Mouse (Mus musculus) CH12.LX (cell line): Measurements from ENCODE around the gene Shpk. TPM values are rescaled to one million over a fixed set of nuclear protein-coding genes. Genes with fewer than 3 reads are reported as not detected.

Source experiments
- DNase-seq: peaks from one replicate; pipeline ENCODE4 v3.0.0-alpha.2; 2013; ENCODE audit errors: extremely low read depth
- H3K27ac ChIP-seq: 2 replicates; pipeline ENCODE4 v1.5.1; 2012; ENCODE audit warnings: low read depth, mild to moderate bottlenecking, control low read depth, moderate library complexity; ENCODE audit not compliant: insufficient read depth
- H3K27me3 ChIP-seq: replicated peaks from 2 replicates; pipeline ENCODE3; 2012; ENCODE audit warnings: inconsistent platforms
- H3K36me3 ChIP-seq, 2 experiments: replicated peaks in 1 of 2; 2 replicates each; pipeline versions ENCODE3 to v1.6.1; 2012; ENCODE audit warnings: inconsistent platforms in 1 of 2, low read length in 1 of 2, mild to moderate bottlenecking in 1 of 2, mixed read lengths in 1 of 2, moderate library complexity in 1 of 2; ENCODE audit not compliant: control insufficient read depth in 1 of 2, insufficient read depth in 1 of 2
- H3K4me1 ChIP-seq, 2 experiments: 2 replicates each; pipeline ENCODE4 v1.6.1; 2012; ENCODE audit warnings: inconsistent platforms in 1 of 2, moderate library complexity in 1 of 2; ENCODE audit not compliant: insufficient read depth in 2 of 2, control insufficient read depth in 1 of 2
- H3K4me2 ChIP-seq: 2 replicates; pipeline ENCODE4 v1.6.1; 2012; ENCODE audit warnings: low read depth, mild to moderate bottlenecking, control low read depth; ENCODE audit not compliant: poor library complexity, insufficient read depth, severe bottlenecking
- H3K4me3 ChIP-seq, 3 experiments: fragments of 150-350 bp in 1 of 3; sonication (generic) in 1 of 3; replicated peaks in 1 of 3; 2 replicates each; pipeline versions ENCODE3 to v1.5.1; 2011 to 2012; ENCODE audit warnings: low read depth in 2 of 3, low read length in 2 of 3, mild to moderate bottlenecking in 2 of 3, moderate library complexity in 2 of 3, control low read depth in 1 of 3, improper control_type of control experiment in 1 of 3, inconsistent platforms in 1 of 3, mixed read lengths in 1 of 3; ENCODE audit not compliant: poor library complexity in 1 of 3
- H3K79me2 ChIP-seq: replicated peaks from 2 replicates; pipeline ENCODE4 v1.6.1; 2012; ENCODE audit warnings: mild to moderate bottlenecking, moderate library complexity; ENCODE audit not compliant: control insufficient read depth, poor library complexity, insufficient read depth, severe bottlenecking; ENCODE audit errors: extremely low read depth
- H3K9ac ChIP-seq: 2 replicates; pipeline ENCODE4 v1.6.1; 2012; ENCODE audit warnings: low read depth, mild to moderate bottlenecking, control low read depth, moderate library complexity; ENCODE audit not compliant: insufficient read depth
- H3K9me3 ChIP-seq: replicated peaks from 2 replicates; pipeline ENCODE3; 2012; ENCODE audit warnings: low read length, inconsistent platforms, mixed read lengths
- BHLHE40 ChIP-seq: IDR thresholded peaks from 2 replicates; pipeline ENCODE4 v1.6.1; 2011; ENCODE audit warnings: mild to moderate bottlenecking, low read depth, low read length, improper control_type of control experiment
- CHD1 ChIP-seq: IDR thresholded peaks from 2 replicates; pipeline ENCODE4 v1.6.1; 2012; ENCODE audit warnings: low read depth, low read length, improper control_type of control experiment, inconsistent platforms
- CHD2 ChIP-seq: IDR thresholded peaks from 2 replicates; pipeline ENCODE4 v1.6.1; 2011; ENCODE audit warnings: low read length, improper control_type of control experiment
- ELF1 ChIP-seq: IDR thresholded peaks from 2 replicates; pipeline ENCODE4 v1.6.1; 2014; ENCODE audit warnings: low read depth, mild to moderate bottlenecking, inconsistent platforms, low read length, improper control_type of control experiment
- EP300 ChIP-seq: IDR thresholded peaks from 2 replicates; pipeline ENCODE4 v1.6.1; 2011; ENCODE audit warnings: low read length, improper control_type of control experiment
- ETS1 ChIP-seq: conservative IDR thresholded peaks from 2 replicates; pipeline ENCODE4 v1.6.1; 2012; ENCODE audit warnings: low read depth, mild to moderate bottlenecking, inconsistent platforms, low read length, improper control_type of control experiment, moderate library complexity
- GABPA ChIP-seq: IDR thresholded peaks from 2 replicates; pipeline ENCODE4 v1.6.1; 2012; ENCODE audit warnings: low read depth, low read length, improper control_type of control experiment, inconsistent platforms; ENCODE audit not compliant: insufficient replicate concordance
- HCFC1 ChIP-seq: IDR thresholded peaks from 2 replicates; pipeline ENCODE4 v1.6.1; 2012; ENCODE audit warnings: low read depth, mild to moderate bottlenecking, inconsistent platforms, low read length, improper control_type of control experiment
- JUN ChIP-seq: IDR thresholded peaks from 2 replicates; pipeline ENCODE4 v1.6.1; 2011; ENCODE audit warnings: low read depth, mild to moderate bottlenecking, low read length, improper control_type of control experiment, moderate library complexity; ENCODE audit not compliant: insufficient read depth
- KAT2A ChIP-seq: IDR thresholded peaks from 2 replicates; pipeline ENCODE4 v1.6.1; 2012; ENCODE audit warnings: low read length, improper control_type of control experiment, inconsistent platforms; ENCODE audit not compliant: insufficient replicate concordance
- MAX ChIP-seq: IDR thresholded peaks from 2 replicates; pipeline ENCODE4 v1.6.1; 2011; ENCODE audit warnings: low read length, improper control_type of control experiment
- MAZ ChIP-seq: IDR thresholded peaks from 2 replicates; pipeline ENCODE4 v1.6.1; 2012; ENCODE audit warnings: low read depth, mild to moderate bottlenecking, inconsistent platforms, low read length, improper control_type of control experiment, moderate library complexity
- MEF2A ChIP-seq: IDR thresholded peaks from 2 replicates; pipeline ENCODE4 v1.6.1; 2014; ENCODE audit warnings: low read depth, mild to moderate bottlenecking, inconsistent platforms, low read length, improper control_type of control experiment, borderline replicate concordance
- MXI1 ChIP-seq: IDR thresholded peaks from 2 replicates; pipeline ENCODE4 v1.6.1; 2011; ENCODE audit warnings: mild to moderate bottlenecking, low read depth, low read length, improper control_type of control experiment
- MYC ChIP-seq: IDR thresholded peaks from 2 replicates; pipeline ENCODE4 v1.6.1; 2011; ENCODE audit warnings: low read depth, mild to moderate bottlenecking, improper control_type of control experiment, low read length
- NELFE ChIP-seq: IDR thresholded peaks from 2 replicates; pipeline ENCODE4 v1.6.1; 2011; ENCODE audit warnings: low read depth, low read length, improper control_type of control experiment
- NRF1 ChIP-seq: IDR thresholded peaks from 2 replicates; pipeline ENCODE4 v1.6.1; 2014; ENCODE audit warnings: low read depth, mild to moderate bottlenecking, inconsistent platforms, low read length, improper control_type of control experiment, moderate library complexity
- PAX5 ChIP-seq: IDR thresholded peaks from 2 replicates; pipeline ENCODE4 v1.6.1; 2012; ENCODE audit warnings: low read length, inconsistent platforms, mixed read lengths
- POLR2A ChIP-seq: IDR thresholded peaks from 2 replicates; pipeline ENCODE4 v1.6.1; 2011; ENCODE audit warnings: low read depth, mild to moderate bottlenecking, improper control_type of control experiment, low read length
- POLR2AphosphoS2 ChIP-seq: IDR thresholded peaks from 2 replicates; pipeline ENCODE4 v1.6.1; 2011; ENCODE audit warnings: low read depth, low read length, improper control_type of control experiment
- RAD21 ChIP-seq: IDR thresholded peaks from 2 replicates; pipeline ENCODE4 v1.6.1; 2011; ENCODE audit warnings: low read depth, mild to moderate bottlenecking, low read length, improper control_type of control experiment, moderate library complexity
- RCOR1 ChIP-seq: conservative IDR thresholded peaks from 2 replicates; pipeline ENCODE4 v1.6.1; 2012; ENCODE audit warnings: low read depth, mild to moderate bottlenecking, inconsistent platforms, low read length, improper control_type of control experiment
- SIN3A ChIP-seq: IDR thresholded peaks from 2 replicates; pipeline ENCODE4 v1.6.1; 2012; ENCODE audit warnings: low read length, improper control_type of control experiment, inconsistent platforms
- TBP ChIP-seq: conservative IDR thresholded peaks from 2 replicates; pipeline ENCODE4 v1.6.1; 2011; ENCODE audit warnings: low read depth, low read length, improper control_type of control experiment
- TCF12 ChIP-seq: IDR thresholded peaks from 2 replicates; pipeline ENCODE4 v1.6.1; 2014; ENCODE audit warnings: low read depth, mild to moderate bottlenecking, inconsistent platforms, low read length, improper control_type of control experiment
- UBTF ChIP-seq: IDR thresholded peaks from 2 replicates; pipeline ENCODE4 v1.6.1; 2012; ENCODE audit warnings: low read depth, mild to moderate bottlenecking, inconsistent platforms, low read length, improper control_type of control experiment, moderate library complexity
- USF2 ChIP-seq: conservative IDR thresholded peaks from 2 replicates; pipeline ENCODE4 v1.6.1; 2011; ENCODE audit warnings: low read depth, low read length, improper control_type of control experiment
- ZC3H11A ChIP-seq: IDR thresholded peaks from 2 replicates; pipeline ENCODE4 v1.6.1; 2012; ENCODE audit warnings: low read depth, mild to moderate bottlenecking, inconsistent platforms, low read length, improper control_type of control experiment
- ZMIZ1 ChIP-seq: IDR thresholded peaks from 2 replicates; pipeline ENCODE4 v1.6.1; 2012; ENCODE audit warnings: low read depth, mild to moderate bottlenecking, inconsistent platforms, low read length, improper control_type of control experiment
- dilution Hi-C: fragments of 300-500 bp; cut with MboI; formaldehyde crosslinking; loops from 2 replicates; pipeline ENCODE4 v1.14.3; 2020; ENCODE audit warnings: low sequenced_read_pairs; ENCODE audit not compliant: extremely low pct_unique_long_range_greater_than_20kb, extremely low pct_ligation_motif_present
- in situ Hi-C: fragments of 300-500 bp; cut with MboI; formaldehyde crosslinking; loops from 3 replicates; pipeline ENCODE4 v1.14.3; 2019; ENCODE audit warnings: low sequenced_read_pairs, low pct_ligation_motif_present, low pct_unique_long_range_greater_than_20kb, mixed read lengths
- polyA plus RNA-seq: library from polyadenylated mRNA; unstranded; fragments of >175 nt; gene quantifications from 2 replicates; pipeline ENCODE4 v1.2.1, GENCODE M21; 2012; ENCODE audit warnings: low read depth; ENCODE audit not compliant: insufficient read length
- total RNA-seq, 2 experiments: library from RNA; depleted of rRNA; stranded (reverse); fragments of 300-350 nt in 1 of 2; fragments of >200 nt in 1 of 2; gene quantifications; 2 replicates each; pipeline ENCODE4 v1.2.3; 2012 to 2014

Gene Shpk
- total and polyA plus RNA-seq, 3 experiments = 0.83 to 1.8 (median 1.4) TPM

DNA sequence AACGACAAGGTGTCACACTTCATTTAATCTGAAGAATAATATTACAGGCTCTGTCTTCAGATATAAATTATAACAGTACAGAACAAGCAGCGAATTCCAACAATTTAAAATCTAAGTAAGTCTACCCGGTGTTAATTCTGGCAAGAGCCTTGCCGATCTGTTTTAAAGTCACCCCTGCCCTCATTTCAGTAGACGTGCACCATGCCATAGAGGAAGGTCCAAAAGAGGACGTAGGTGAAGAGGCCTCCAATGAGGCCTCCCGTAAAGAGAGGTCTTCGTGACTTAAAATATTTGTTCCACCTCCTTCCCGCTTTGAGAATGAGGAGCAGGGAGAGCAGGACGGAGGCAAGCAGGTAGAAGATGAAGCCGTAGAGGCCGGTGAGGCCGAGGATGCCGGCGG lies 23.1 kb upstream of the Shpk start:
- in situ Hi-C loops (no loop called here), dilution Hi-C loops (no loop called here)
- Histone ChIP-seq H3K36me3 (peaks cover 10 to 41% of the 10 kb centered on the region in 2 experiments), H3K9me3 (no peaks in the 10 kb centered on the region), H3K4me3 (peak overlapping the region; percentile 70 to 94 (median 89)), H3K4me1 (peaks cover 0 to 38% of the 10 kb centered on the region in 2 experiments; a peak in 2 of 4 replicates), H3K9ac (peak overlapping the region; percentile 89)
- TF ChIP-seq KAT2A = no peak
- no peak for TF ChIP-seq CHD2
- no peak for TF ChIP-seq GABPA
- no peak for TF ChIP-seq ZC3H11A
- no peak for TF ChIP-seq RAD21
- TF ChIP-seq ZMIZ1 = no peak
- no peak for TF ChIP-seq MEF2A
- TF ChIP-seq MYC = no peak
- TF ChIP-seq PAX5 = no peak
- no peak for TF ChIP-seq JUN
- TF ChIP-seq USF2 = no peak
- TF ChIP-seq TCF12 = no peak
- TF ChIP-seq, all 38 proteins: peak for 0
- peak overlapping the region; percentile 53 for H3K27ac ChIP-seq
- H3K79me2 ChIP-seq = peaks cover 27% of the 10 kb centered on the region
- peak; percentile 39 for DNase-seq
- H3K4me2 ChIP-seq = peak overlapping the region; percentile 84
- peaks cover 30% of the 10 kb centered on the region for H3K27me3 ChIP-seq

DNA sequence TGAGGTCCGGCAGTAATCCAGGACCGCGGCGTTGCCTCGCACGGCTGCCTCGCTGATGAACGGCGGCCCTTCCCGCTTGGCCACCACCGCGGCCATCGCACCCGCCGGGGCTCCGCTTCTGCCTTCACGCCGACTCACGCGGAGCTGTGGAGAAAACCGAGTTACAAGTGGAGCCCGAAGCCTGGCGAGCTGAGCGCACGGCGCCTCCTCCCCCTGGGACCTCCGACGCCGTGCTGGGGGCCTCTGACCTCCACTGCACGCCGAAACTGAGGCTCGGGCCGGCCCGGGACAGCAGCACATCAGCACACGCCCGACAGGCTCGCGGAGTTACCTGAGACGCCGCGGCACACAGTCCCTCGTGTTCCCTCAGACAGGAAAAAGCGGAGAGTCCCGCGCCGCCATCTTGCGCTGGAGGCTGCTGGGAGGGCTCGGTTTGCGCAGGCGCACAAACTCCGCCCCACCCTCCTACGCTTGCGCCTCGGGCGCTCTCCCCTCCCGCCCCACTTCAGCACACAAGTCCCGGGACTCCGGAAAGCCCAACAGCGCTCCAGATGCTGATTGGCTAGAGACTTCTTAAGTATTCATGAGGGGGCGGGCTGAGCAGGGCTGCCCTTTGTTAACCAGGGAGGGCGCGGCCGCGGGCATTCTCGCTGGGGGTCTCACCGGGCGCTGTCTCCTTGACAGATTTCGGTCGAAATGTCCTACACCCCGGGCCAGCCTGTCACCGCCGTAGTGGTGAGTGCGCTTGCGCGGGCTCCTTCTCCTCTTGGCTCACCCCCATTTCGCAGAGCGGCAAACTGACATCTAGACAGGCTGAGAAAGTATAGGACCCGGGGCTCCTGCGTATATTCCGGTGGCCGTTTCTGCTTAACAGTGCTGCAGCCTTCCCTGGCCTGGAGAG lies 22.4 kb upstream of the Shpk start, which contains the start of the genes Emc6 and Tax1bp3:
TSS of gene Emc6 (minus strand) at position 430 of the 901 bp plus-strand sequence.
TSS of gene Tax1bp3 (plus strand) at position 476 of the 901 bp plus-strand sequence.
- Histone ChIP-seq H3K4me1 (peaks cover 0 to 37% of the 10 kb centered on the region in 2 experiments; a peak in 2 of 4 replicates), H3K4me2 (peak within 1 kb of the TSS; percentile 86), H3K27me3 (peaks cover 30% of the 10 kb centered on the region), H3K27ac (peak within 1 kb of the TSS; percentile 53), H3K9me3 (no peaks in the 10 kb centered on the region), H3K36me3 (peaks cover 3 to 34% of the 10 kb centered on the region in 2 experiments), H3K4me3 (peak within 1 kb of the TSS; percentile 70 to 94 (median 89)), H3K9ac (peak within 1 kb of the TSS; percentile 89), H3K79me2 (peaks cover 27% of the 10 kb centered on the region)
- peak; percentile 99 for DNase-seq
- in situ Hi-C loops (no loop called here), dilution Hi-C loops (no loop called here)
- peak; percentile 67; the same call in 1 of the 2 replicates for TF ChIP-seq KAT2A
- no peak for TF ChIP-seq PAX5
- peak; percentile 79 for TF ChIP-seq POLR2AphosphoS2
- peak; percentile 87 for TF ChIP-seq SIN3A
- peak; percentile 96 for TF ChIP-seq TCF12
- TF ChIP-seq HCFC1 = peak; percentile 86
- peak; percentile 89; the same call in 1 of the 2 replicates for TF ChIP-seq MYC
- no peak for TF ChIP-seq EP300
- TF ChIP-seq ELF1 = peak; percentile 86
- peak; percentile 90 for TF ChIP-seq ZMIZ1
- peak; percentile 98 for TF ChIP-seq POLR2A
- no peak for TF ChIP-seq USF2
- TF ChIP-seq RCOR1 = no peak
- TF ChIP-seq MAZ = peak; percentile 92; the same call in 1 of the 2 replicates
- peak; percentile 84 for TF ChIP-seq MAX
- TF ChIP-seq CHD1 = no peak
- peak; percentile 43; the same call in 1 of the 2 replicates for TF ChIP-seq BHLHE40
- TF ChIP-seq ETS1 = no peak
- peak; percentile 60; the same call in 1 of the 2 replicates for TF ChIP-seq UBTF
- TF ChIP-seq NELFE = peak; percentile 98
- TF ChIP-seq NRF1 = peak; percentile 92
- 0 out of 2 replicates have a peak, but pooled peaks have one; percentile 10 for TF ChIP-seq MEF2A
- TF ChIP-seq CHD2 = peak; percentile 33; the same call in 1 of the 2 replicates
- peak; percentile 93 for TF ChIP-seq MXI1
- peak; percentile 81 for TF ChIP-seq TBP
